Mouse (Mus musculus) gastrocnemius, postnatal 36 days (tissue): ENCODE data around the gene Capn2. TPM values are rescaled to one million over a fixed set of nuclear protein-coding genes. Genes with fewer than 3 reads are reported as not detected.

Experiments used
- DNase-seq, 2 experiments: peaks; one replicate each; pipeline ENCODE4 v3.0.0; 2022
- intact Hi-C: fragments of 180-260 bp; cut with DNase I; formaldehyde crosslinking; loops from one replicate; pipeline ENCODE4 v1.15.1; 2025
- total RNA-seq, 2 experiments: library from RNA; stranded (reverse); gene quantifications; 2 replicates each; pipeline ENCODE4 v1.2.3; 2021

Gene Capn2
- total RNA-seq, 2 experiments from 2014 or later, result 43.9 to 51.1 TPM

- intact Hi-C loops, result loop anchor here (10.0 kb wide), 1 partner anchor 184 kb away; no protein-coding TSS in a partner anchor
- no peak for DNase-seq
These were observed 36.3 kb downstream of the Capn2 start for GRCm38 (mm10) chr1:182481138-182481537.

- no peak for DNase-seq
- intact Hi-C loops, result no loop called here
These were observed 38.5 kb downstream of the Capn2 start for GRCm38 (mm10) chr1:182478935-182479334.

- no peak for DNase-seq
- intact Hi-C loops, result no loop called here
These were observed 42.2 kb downstream of the Capn2 start for GRCm38 (mm10) chr1:182475005-182475796.

GRCm38 (mm10) chr1:182465978-182466377 is 51.4 kb downstream of the Capn2 start:
- no peak for DNase-seq
- intact Hi-C loops, result no loop called here

- no peak for DNase-seq
- intact Hi-C loops, result no loop called here
These were observed 52.1 kb downstream of the Capn2 start for GRCm38 (mm10) chr1:182465309-182465708.

GRCm38 (mm10) chr1:182461813-182462212 is 55.6 kb downstream of the Capn2 start:
- intact Hi-C loops, result no loop called here

GRCm38 (mm10) chr1:182461261-182461660 is 56.1 kb downstream of the Capn2 start:
- intact Hi-C loops, result no loop called here
- no peak for DNase-seq

More at GRCm38 (mm10) chr1:182461813-182462212, 55.6 kb downstream of the Capn2 start:
- no peak for DNase-seq

- intact Hi-C loops, result no loop called here
- no peak for DNase-seq
These were observed 56.8 kb downstream of the Capn2 start for GRCm38 (mm10) chr1:182460291-182461244.

GRCm38 (mm10) chr1:182459436-182459835 is 58.0 kb downstream of the Capn2 start:
- no peak for DNase-seq
- intact Hi-C loops, result no loop called here

GRCm38 (mm10) chr1:182458556-182458955 is 58.9 kb downstream of the Capn2 start:
- intact Hi-C loops, result no loop called here
- DNase-seq, result no peak

GRCm38 (mm10) chr1:182455080-182455479 is 62.3 kb downstream of the Capn2 start:
- intact Hi-C loops, result no loop called here
- no peak for DNase-seq

GRCm38 (mm10) chr1:182452473-182452872 is 64.9 kb downstream of the Capn2 start:
- no peak for DNase-seq
- intact Hi-C loops, result no loop called here

- no peak for DNase-seq
- intact Hi-C loops, result no loop called here
These were observed 69.0 kb downstream of the Capn2 start for GRCm38 (mm10) chr1:182448276-182449035.

- no peak for DNase-seq
- intact Hi-C loops, result no loop called here
These were observed 73.3 kb downstream of the Capn2 start for GRCm38 (mm10) chr1:182444116-182444515.

GRCm38 (mm10) chr1:182441791-182442473 is 75.5 kb downstream of the Capn2 start:
- intact Hi-C loops, result no loop called here

GRCm38 (mm10) chr1:182439546-182440222 is 77.7 kb downstream of the Capn2 start:
- intact Hi-C loops, result no loop called here
- peak; percentile 64 to 76 for DNase-seq

More at GRCm38 (mm10) chr1:182441791-182442473, 75.5 kb downstream of the Capn2 start:
- DNase-seq, result no peak

GRCm38 (mm10) chr1:182436746-182437145 is 80.7 kb downstream of the Capn2 start:
- DNase-seq, result no peak
- intact Hi-C loops, result no loop called here

GRCm38 (mm10) chr1:182432059-182432458 is 85.3 kb downstream of the Capn2 start:
- no peak for DNase-seq
- intact Hi-C loops, result no loop called here

- DNase-seq, result no peak
- intact Hi-C loops, result no loop called here
These were observed 86.7 kb downstream of the Capn2 start for GRCm38 (mm10) chr1:182430676-182431075.
